13 mouse cellular contexts compared by ENCODE assay signal in the genomic region with DNA sequence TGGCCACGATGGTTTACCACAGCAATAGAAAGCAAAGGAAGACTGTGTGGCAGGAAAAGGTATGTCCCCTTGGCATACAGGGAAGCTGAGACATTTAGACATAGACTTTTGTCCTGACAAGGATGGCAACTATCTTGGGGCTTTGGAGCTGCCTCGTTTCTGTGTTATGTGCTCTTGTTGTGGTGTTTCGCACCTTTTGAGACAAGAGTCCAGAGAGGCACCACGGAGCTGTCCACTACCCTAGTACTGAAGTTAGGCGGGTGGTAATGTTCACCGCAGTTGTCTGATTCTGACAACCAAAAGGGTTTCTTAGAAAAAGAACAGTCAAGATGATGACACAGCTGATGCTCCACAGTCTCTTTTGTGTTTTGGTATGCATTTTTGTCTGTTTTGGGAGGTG.
DNase-seq lines count a peak whose midpoint lies in the region; ATAC-seq and TF ChIP-seq lines count a peak whose summit lies in the region.
"Had no signal": no experiment of that assay in that cellular context is flagged by ENCODE, and none has a peak within 500 bp of the region (broad histone marks: within the 10 kb centered on the region; RNA-seq: fewer than 3 reads in every experiment).

No protein-coding gene starts in this region.

- no peaks in the 10 kb centered on the region for H3K4me1 ChIP-seq in kidney, embryonic 14.5 days (ENCODE audit: control insufficient read depth, insufficient read depth, low read length)
- H3K4me1 ChIP-seq in CH12.LX (ENCODE audit: control insufficient read depth in 1 of 2, insufficient read depth in 2 of 2): no peaks in the 10 kb centered on the region
- H3K4me1 ChIP-seq in embryonic facial prominence, embryonic 14.5 days (ENCODE audit: control insufficient read depth, insufficient read depth, low read length): 0 out of 2 replicates have a peak, but pooled peaks cover under 1% of the 10 kb centered on the region
- H3K4me1 ChIP-seq: heart, embryonic 13.5 days; intestine, embryonic 15.5 days had no signal

- TF ChIP-seq POLR2A in CH12.LX (IDR thresholded peaks at IDR 0.05; ENCODE audit: low read depth, low read length): no peak

- dilution Hi-C loops in CH12.LX (cut with MboI; ENCODE audit: extremely low pct_ligation_motif_present, extremely low pct_unique_long_range_greater_than_20kb, low sequenced_read_pairs): no loop called here

- no peak overlapping the region for H3K4me2 ChIP-seq in kidney, embryonic 14.5 days (replicated peaks; ENCODE audit: low read depth, low read length)
- no peak overlapping the region for H3K4me2 ChIP-seq in CH12.LX (ENCODE audit: insufficient read depth, low read depth, poor library complexity, severe bottlenecking)
- H3K4me2 ChIP-seq in embryonic facial prominence, embryonic 14.5 days (ENCODE audit: low read depth, low read length): no peak overlapping the region
- H3K4me2 ChIP-seq: forebrain, embryonic 13.5 days; heart, embryonic 13.5 days; intestine, embryonic 15.5 days had no signal

- H3K27ac ChIP-seq in kidney, embryonic 14.5 days (ENCODE audit: low read depth, low read length): no peak overlapping the region
- H3K27ac ChIP-seq in CH12.LX (ENCODE audit: insufficient read depth, low read depth): no peak overlapping the region
- no peak overlapping the region for H3K27ac ChIP-seq in embryonic facial prominence, embryonic 14.5 days (replicated peaks; ENCODE audit: low read depth, low read length)
- H3K27ac ChIP-seq: forebrain, embryonic 13.5 days; heart, embryonic 13.5 days; intestine, embryonic 15.5 days had no signal

- in situ Hi-C loops in CH12.LX (cut with MboI; ENCODE audit: low pct_ligation_motif_present, low pct_unique_long_range_greater_than_20kb, low sequenced_read_pairs): no loop called here

- no peaks in the 10 kb centered on the region for H3K9me3 ChIP-seq in kidney, embryonic 14.5 days (ENCODE audit: control insufficient read depth, low read length)
- H3K9me3 ChIP-seq in CH12.LX (replicated peaks; ENCODE audit: low read length): no peaks in the 10 kb centered on the region
- no peaks in the 10 kb centered on the region for H3K9me3 ChIP-seq in embryonic facial prominence, embryonic 14.5 days (ENCODE audit: control insufficient read depth, low read length)
- H3K9me3 ChIP-seq: forebrain, embryonic 13.5 days; heart, embryonic 13.5 days; intestine, embryonic 15.5 days had no signal

- ATAC-seq in kidney, embryonic 14.5 days (ENCODE audit: low FRiP score, low TSS enrichment): no peak
- no peak for ATAC-seq in embryonic facial prominence, embryonic 14.5 days (ENCODE audit: low read depth)
- ATAC-seq in erythroid progenitor cell, adult 5-6 weeks (replicated peaks; ENCODE audit: low FRiP score, poor library complexity, severe bottlenecking): no peak
- ATAC-seq: forebrain, embryonic 13.5 days; intestine, embryonic 15.5 days had no signal

- peak; percentile 2 for DNase-seq in adrenal gland, postnatal 25 days
- no peak for DNase-seq in adrenal gland, adult (ENCODE audit: inconsistent age in 2 of 2, low spot score in 1 of 2)
- peak; percentile 7 for DNase-seq in kidney, postnatal 14 days
- peak; percentile 10 for DNase-seq in CH12.LX (ENCODE audit: extremely low read depth)
- peak; percentile 27 for DNase-seq in embryonic facial prominence, embryonic 14.5 days (ENCODE audit: low spot score)
- no peak for DNase-seq in right cerebral cortex, postnatal 10 days (ENCODE audit: low spot score in 2 of 2)
- DNase-seq: cerebellum, postnatal 14 days; layer of hippocampus, adult 9-11 months had no signal

- no peaks in the 10 kb centered on the region for H3K27me3 ChIP-seq in kidney, embryonic 14.5 days (ENCODE audit: control insufficient read depth, insufficient read depth, low read length)
- peaks cover 51% of the 10 kb centered on the region for H3K27me3 ChIP-seq in CH12.LX (replicated peaks)
- H3K27me3 ChIP-seq in embryonic facial prominence, embryonic 14.5 days (replicated peaks; ENCODE audit: control insufficient read depth, insufficient read depth, low read length): no peaks in the 10 kb centered on the region
- H3K27me3 ChIP-seq: forebrain, embryonic 13.5 days; intestine, embryonic 15.5 days had no signal

- 46% methylated on average over 6 of the region's 6 CpGs for WGBS in kidney, embryonic 14.5 days
- 48% methylated on average over 6 of the region's 6 CpGs for WGBS in embryonic facial prominence, embryonic 14.5 days

- no peaks in the 10 kb centered on the region for H3K79me2 ChIP-seq in CH12.LX (replicated peaks; ENCODE audit: control insufficient read depth, extremely low read depth, insufficient read depth, poor library complexity, severe bottlenecking)

- H3K9ac ChIP-seq in kidney, embryonic 14.5 days (ENCODE audit: low read depth, low read length): no peak overlapping the region
- H3K9ac ChIP-seq in CH12.LX (ENCODE audit: insufficient read depth, low read depth): no peak overlapping the region
- no peak overlapping the region for H3K9ac ChIP-seq in embryonic facial prominence, embryonic 14.5 days (ENCODE audit: low read depth, low read length)
- H3K9ac ChIP-seq: forebrain, embryonic 13.5 days; heart, embryonic 13.5 days; intestine, embryonic 15.5 days had no signal

- H3K36me3 ChIP-seq in kidney, embryonic 14.5 days (ENCODE audit: control insufficient read depth, insufficient read depth, low read length): no peaks in the 10 kb centered on the region
- no peaks in the 10 kb centered on the region for H3K36me3 ChIP-seq in CH12.LX (replicated peaks in 1 of 2; ENCODE audit: control insufficient read depth in 1 of 2, insufficient read depth in 1 of 2, low read length in 1 of 2)
- no peaks in the 10 kb centered on the region for H3K36me3 ChIP-seq in embryonic facial prominence, embryonic 14.5 days (ENCODE audit: control insufficient read depth, insufficient read depth, low read length)
- H3K36me3 ChIP-seq: heart, embryonic 13.5 days; intestine, embryonic 15.5 days had no signal

- no peak overlapping the region for H3K4me3 ChIP-seq in kidney, embryonic 14.5 days (ENCODE audit: low read length)
- no peak overlapping the region for H3K4me3 ChIP-seq in CH12.LX (replicated peaks in 1 of 3; ENCODE audit: low read depth in 2 of 3, low read length in 2 of 3, poor library complexity in 1 of 3)
- no peak overlapping the region for H3K4me3 ChIP-seq in embryonic facial prominence, embryonic 14.5 days (ENCODE audit: low read depth, low read length)
- H3K4me3 ChIP-seq: forebrain, embryonic 13.5 days; heart, embryonic 13.5 days; intestine, embryonic 15.5 days had no signal

- no peak for TF ChIP-seq EP300 in CH12.LX (IDR thresholded peaks at IDR 0.05; ENCODE audit: low read length)

- TF ChIP-seq RAD21 in CH12.LX (IDR thresholded peaks at IDR 0.05; ENCODE audit: low read depth, low read length): no peak

- no peak for TF ChIP-seq CTCF in CH12.LX (conservative IDR thresholded peaks at IDR 0.05 in 1 of 2, IDR thresholded peaks at IDR 0.05 in 1 of 2; ENCODE audit: low read depth in 2 of 2, low read length in 2 of 2)

TF ChIP-seq in CH12.LX, 34 proteins besides CTCF, POLR2A, EP300 and RAD21:
- TF ChIP-seq NRF1 (IDR thresholded peaks at IDR 0.05; ENCODE audit: low read depth, low read length) (no peak), ETS1 (conservative IDR thresholded peaks at IDR 0.05; ENCODE audit: low read depth, low read length) (no peak), SMC3 (IDR thresholded peaks at IDR 0.05; ENCODE audit: low read depth, low read length) (no peak), GABPA (IDR thresholded peaks at IDR 0.05; ENCODE audit: insufficient replicate concordance, low read depth, low read length) (no peak)

Comparison
In these comparisons a context has a peak if more than half of its experiments do, and no peak if none do; other contexts are left out.
1. DNase-seq: peak in adrenal gland, postnatal 25 days (single experiment), kidney, postnatal 14 days (single experiment), CH12.LX (single experiment) and embryonic facial prominence, embryonic 14.5 days (single experiment); none in adrenal gland, adult (0 of 2) and right cerebral cortex, postnatal 10 days (0 of 2).